Mouse (Mus musculus) myocyte (in vitro differentiated cells): Measurements from ENCODE around the gene Vash2. TPM values are rescaled to one million over a fixed set of nuclear protein-coding genes. Genes with fewer than 3 reads are reported as not detected.
A peak's percentile ranks its signal among the peaks of the same experiment; 100 is the strongest.

Source experiments
- H3K27me3 ChIP-seq: one replicate; pipeline ENCODE4 v1.6.1; 2011; ENCODE audit not compliant: control insufficient read depth, insufficient read depth, insufficient read length
- H3K36me3 ChIP-seq: one replicate; pipeline ENCODE4 v1.6.1; 2011; ENCODE audit not compliant: control insufficient read depth, insufficient read depth
- H3K4me2 ChIP-seq: one replicate; pipeline ENCODE4 v1.6.1; 2011; ENCODE audit warnings: low read depth, control low read depth
- H3K4me3 ChIP-seq: one replicate; pipeline ENCODE4 v1.5.1; 2011; ENCODE audit warnings: mild to moderate bottlenecking, control low read depth, moderate library complexity
- H3K79me2 ChIP-seq: one replicate; pipeline ENCODE4 v1.6.1; 2011; ENCODE audit not compliant: control insufficient read depth, insufficient read depth
- H3ac ChIP-seq: one replicate; pipeline ENCODE4 v1.6.1; 2011; ENCODE audit not compliant: control insufficient read depth, insufficient read length
- CEBPB ChIP-seq: IDR thresholded peaks from 2 replicates; pipeline ENCODE4 v1.6.1; 2011; ENCODE audit warnings: mild to moderate bottlenecking, moderate library complexity; ENCODE audit not compliant: poor library complexity, insufficient read depth, severe bottlenecking
- E2F4 ChIP-seq: IDR thresholded peaks from one replicate; pipeline ENCODE4 v1.6.1; 2011; ENCODE audit warnings: mild to moderate bottlenecking, control low read depth, moderate library complexity; ENCODE audit not compliant: insufficient read depth
- MAX ChIP-seq: IDR thresholded peaks from one replicate; pipeline ENCODE4 v1.6.1; 2011; ENCODE audit warnings: low read depth, mild to moderate bottlenecking, control low read depth
- MYOD1 ChIP-seq, 3 experiments: IDR thresholded peaks; one replicate each; pipeline ENCODE4 v1.6.1; 2011; ENCODE audit warnings: control low read depth in 2 of 3, low read depth in 2 of 3, mild to moderate bottlenecking in 2 of 3, moderate library complexity in 1 of 3; ENCODE audit not compliant: insufficient read length in 2 of 3, control insufficient read depth in 1 of 3
- MYOG ChIP-seq, 3 experiments: IDR thresholded peaks; one replicate each; pipeline ENCODE4 v1.6.1; 2011; ENCODE audit warnings: control low read depth in 2 of 3, low read depth in 2 of 3, mild to moderate bottlenecking in 2 of 3; ENCODE audit not compliant: insufficient read length in 2 of 3, control insufficient read depth in 1 of 3, insufficient read depth in 1 of 3
- POLR2A ChIP-seq: IDR thresholded peaks from one replicate; pipeline ENCODE4 v1.6.1; 2011; ENCODE audit warnings: low read depth, mild to moderate bottlenecking, control low read depth, moderate library complexity; ENCODE audit not compliant: insufficient read length
- POLR2AphosphoS2 ChIP-seq: IDR thresholded peaks from one replicate; pipeline ENCODE4 v1.6.1; 2011; ENCODE audit warnings: low read depth, control low read depth; ENCODE audit not compliant: insufficient read length
- REST ChIP-seq: IDR thresholded peaks from one replicate; pipeline ENCODE4 v1.6.1; 2011; ENCODE audit warnings: mild to moderate bottlenecking, control low read depth, moderate library complexity; ENCODE audit not compliant: insufficient read depth, insufficient read length
- SRF ChIP-seq: IDR thresholded peaks from one replicate; pipeline ENCODE4 v1.6.1; 2011; ENCODE audit warnings: low read depth; ENCODE audit not compliant: control insufficient read depth, insufficient read length
- TCF12 ChIP-seq: IDR thresholded peaks from one replicate; pipeline ENCODE4 v1.6.1; 2011; ENCODE audit warnings: mild to moderate bottlenecking, control low read depth; ENCODE audit not compliant: poor library complexity, insufficient read depth, severe bottlenecking
- TCF3 ChIP-seq: IDR thresholded peaks from one replicate; pipeline ENCODE4 v1.6.1; 2011; ENCODE audit warnings: low read depth, control low read depth; ENCODE audit not compliant: insufficient read length
- USF1 ChIP-seq: IDR thresholded peaks from one replicate; pipeline ENCODE4 v1.6.1; 2011; ENCODE audit warnings: low read depth, mild to moderate bottlenecking, control low read depth, moderate library complexity
- polyA plus RNA-seq: library from polyadenylated mRNA; unstranded; fragments of >200 nt; fragmentation: generic; extraction: Trizol; gene quantifications from one replicate; pipeline ENCODE4 v1.2.1, GENCODE M21; 2012; ENCODE audit warnings: missing spikeins

Gene Vash2
- polyA plus RNA-seq, 1 experiment = 20.0 TPM

DNA sequence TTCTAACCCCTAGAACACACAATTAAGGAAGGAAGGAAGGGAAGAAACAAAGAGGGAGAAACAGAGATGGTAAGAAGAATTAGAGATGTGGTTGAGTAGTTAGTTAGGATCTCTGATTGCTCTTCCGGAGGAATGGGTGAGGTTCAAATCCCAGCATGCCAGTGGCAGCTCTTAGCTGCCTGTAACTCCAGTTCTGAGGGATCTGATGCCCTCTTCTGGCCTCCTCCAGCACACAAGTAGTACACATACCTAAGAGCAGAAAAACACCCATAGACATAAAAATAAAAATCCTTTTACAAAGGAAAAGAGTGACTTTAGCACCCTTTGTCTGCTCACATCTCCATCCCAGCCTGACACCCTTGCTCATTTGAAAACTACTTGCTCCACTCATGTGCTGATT is 66.5 kb downstream of the Vash2 start:
- peak overlapping the region; percentile 96 for H3K4me2 ChIP-seq

DNA sequence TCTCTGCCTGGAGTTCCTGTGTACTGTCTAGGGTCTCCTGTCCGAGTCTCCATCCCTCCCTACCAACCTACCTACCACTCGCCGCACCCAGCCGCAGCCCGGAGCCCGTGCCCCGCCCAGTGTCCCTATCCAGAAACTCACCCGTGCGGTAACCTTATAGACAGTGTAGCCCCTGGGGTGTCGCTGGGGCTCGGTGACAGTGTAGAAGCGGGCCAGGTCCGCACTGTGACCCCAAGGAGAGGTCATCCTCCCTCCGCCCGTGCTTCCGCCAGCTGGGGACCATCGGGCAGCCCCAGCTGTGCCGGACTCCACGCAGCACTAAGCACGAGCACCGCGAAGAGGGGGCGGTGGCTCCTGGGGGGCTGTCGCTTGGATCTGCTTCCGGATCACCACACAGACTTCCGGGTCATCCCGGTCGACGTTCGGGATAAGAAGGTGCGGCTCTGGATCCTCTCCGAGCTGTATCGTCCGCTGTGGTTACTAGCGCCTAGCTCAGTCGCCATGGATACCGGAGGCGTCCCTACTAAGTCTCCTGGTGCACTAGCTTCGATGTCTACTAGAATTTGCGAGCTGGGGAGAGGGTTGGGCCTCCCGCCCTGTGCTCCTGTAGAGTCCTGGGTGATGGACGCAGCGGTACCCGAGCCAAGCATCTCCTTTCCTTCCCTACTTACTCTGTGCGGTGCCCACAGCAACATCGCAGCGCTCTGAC is 67.5 kb downstream of the Vash2 start, which contains the start of gene Rps6kc1:
TSS of gene Rps6kc1 (minus strand) at position 356 of the 709 bp plus-strand sequence.
- peak within 1 kb of the TSS; percentile 87 for H3K4me3 ChIP-seq
- TF ChIP-seq MYOG (IDR thresholded peaks at IDR 0.05; ENCODE audit: control insufficient read depth in 1 of 3, insufficient read depth in 1 of 3, insufficient read length in 2 of 3, low read depth in 2 of 3) (peak in 2 of 3 experiments; percentile 47 to 72), SRF (no peak), MAX (no peak), MYOD1 (IDR thresholded peaks at IDR 0.05; ENCODE audit: control insufficient read depth in 1 of 3, insufficient read length in 2 of 3, low read depth in 2 of 3) (peak in 1 of 3 experiments; percentile 48), POLR2A (peak; percentile 86), CEBPB (no peak), REST (no peak), USF1 (no peak), E2F4 (no peak), TCF12 (no peak), POLR2AphosphoS2 (peak; percentile 80), TCF3 (no peak)
- peak within 1 kb of the TSS; percentile 96 for H3K4me2 ChIP-seq
- no peaks in the 10 kb centered on the region for H3K27me3 ChIP-seq
- peaks cover 14% of the 10 kb centered on the region for H3K79me2 ChIP-seq
- H3K36me3 ChIP-seq = no peaks in the 10 kb centered on the region
- H3ac ChIP-seq = peak within 1 kb of the TSS; percentile 2

More for the DNA sequence above, 66.5 kb downstream of the Vash2 start:
- no peak overlapping the region for H3ac ChIP-seq
- H3K4me3 ChIP-seq = peak overlapping the region; percentile 87
- H3K79me2 ChIP-seq = peaks cover 7% of the 10 kb centered on the region
- no peaks in the 10 kb centered on the region for H3K27me3 ChIP-seq
- TF ChIP-seq POLR2AphosphoS2 (no peak), REST (no peak), TCF12 (no peak), SRF (no peak), E2F4 (no peak)
- no peaks in the 10 kb centered on the region for H3K36me3 ChIP-seq

DNA sequence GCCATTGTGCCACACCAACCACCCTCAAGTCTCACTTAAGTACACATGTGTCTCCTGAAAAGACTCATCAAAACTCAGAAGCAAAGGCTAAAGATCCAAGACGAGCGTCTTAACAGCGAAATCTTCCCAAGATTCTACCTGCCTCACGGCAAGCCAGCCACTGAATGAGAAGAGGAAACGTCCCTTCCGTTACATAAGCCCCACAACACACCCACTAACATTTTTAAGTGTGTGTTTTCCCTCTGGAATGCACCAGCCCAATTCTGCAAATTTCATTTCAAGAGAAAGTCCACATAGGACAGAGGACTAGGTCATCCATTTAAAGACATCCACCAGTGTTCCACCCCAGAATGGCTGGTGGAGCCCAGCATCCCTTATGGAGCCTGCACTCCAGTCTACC is 68.3 kb downstream of the Vash2 start:
- H3K4me3 ChIP-seq = peak overlapping the region; percentile 87
- H3K27me3 ChIP-seq = no peaks in the 10 kb centered on the region
- no peak for TF ChIP-seq POLR2A
- TF ChIP-seq E2F4 = no peak
- no peak for TF ChIP-seq SRF
- TF ChIP-seq USF1 = no peak
- no peak for TF ChIP-seq TCF12
- TF ChIP-seq MAX = no peak
- TF ChIP-seq POLR2AphosphoS2 = no peak
- TF ChIP-seq MYOD1 (IDR thresholded peaks at IDR 0.05; ENCODE audit: control insufficient read depth in 1 of 3, insufficient read length in 2 of 3, low read depth in 2 of 3) = no peak
- no peak for TF ChIP-seq TCF3
- no peak for TF ChIP-seq CEBPB
- no peak for TF ChIP-seq MYOG (IDR thresholded peaks at IDR 0.05; ENCODE audit: control insufficient read depth in 1 of 3, insufficient read depth in 1 of 3, insufficient read length in 2 of 3, low read depth in 2 of 3)
- TF ChIP-seq REST = no peak
- H3K79me2 ChIP-seq = peaks cover 20% of the 10 kb centered on the region
- H3K4me2 ChIP-seq = peak overlapping the region; percentile 71
- H3K36me3 ChIP-seq = no peaks in the 10 kb centered on the region
- peak overlapping the region; percentile 2 for H3ac ChIP-seq

DNA sequence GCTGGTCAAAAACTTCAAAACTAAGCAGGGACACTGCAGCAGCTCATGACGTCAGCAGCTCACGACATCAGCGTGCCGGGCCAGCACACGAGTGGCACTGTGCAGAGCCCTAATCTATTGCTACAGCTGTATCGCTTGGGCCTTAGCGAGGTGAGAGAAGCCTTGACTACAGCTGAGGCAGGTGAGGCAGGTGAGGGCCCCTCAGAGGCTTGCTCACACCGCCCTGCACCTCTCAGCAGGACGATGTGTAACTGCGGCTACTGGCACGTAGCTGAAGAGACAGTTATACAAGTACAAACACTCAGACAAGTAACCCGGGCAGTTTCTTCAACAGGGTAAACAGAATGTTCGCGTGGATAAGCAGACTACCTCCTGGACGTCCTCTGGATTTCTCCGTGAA is 74.4 kb downstream of the Vash2 start:
- Histone ChIP-seq H3K27me3 (no peaks in the 10 kb centered on the region), H3K36me3 (no peaks in the 10 kb centered on the region), H3K4me3 (no peak overlapping the region), H3K4me2 (no peak overlapping the region), H3ac (no peak overlapping the region), H3K79me2 (peaks cover 20% of the 10 kb centered on the region)
- TF ChIP-seq REST = no peak
- no peak for TF ChIP-seq USF1
- no peak for TF ChIP-seq TCF12
- no peak for TF ChIP-seq CEBPB
- TF ChIP-seq MYOD1 (IDR thresholded peaks at IDR 0.05; ENCODE audit: control insufficient read depth in 1 of 3, insufficient read length in 2 of 3, low read depth in 2 of 3) = no peak
- TF ChIP-seq POLR2AphosphoS2 = no peak
- TF ChIP-seq MYOG (IDR thresholded peaks at IDR 0.05; ENCODE audit: control insufficient read depth in 1 of 3, insufficient read depth in 1 of 3, insufficient read length in 2 of 3, low read depth in 2 of 3) = no peak
- no peak for TF ChIP-seq SRF
- TF ChIP-seq MAX = no peak
- no peak for TF ChIP-seq TCF3
- no peak for TF ChIP-seq E2F4
